Mouse (Mus musculus) ovary, adult 18-20 months (tissue): Measurements from ENCODE around the gene Hyal3.
"Not testable (repeated sequence)": the region's sequence is repeated elsewhere in the genome, so short reads cannot be mapped to it uniquely, and the experiment has no call there.

ENCODE experiments used
- DNase-seq: peaks from one replicate; pipeline ENCODE4 v3.0.0; 2022; ENCODE audit warnings: low spot score, mixed read lengths

The Hyal3 gene

DNA sequence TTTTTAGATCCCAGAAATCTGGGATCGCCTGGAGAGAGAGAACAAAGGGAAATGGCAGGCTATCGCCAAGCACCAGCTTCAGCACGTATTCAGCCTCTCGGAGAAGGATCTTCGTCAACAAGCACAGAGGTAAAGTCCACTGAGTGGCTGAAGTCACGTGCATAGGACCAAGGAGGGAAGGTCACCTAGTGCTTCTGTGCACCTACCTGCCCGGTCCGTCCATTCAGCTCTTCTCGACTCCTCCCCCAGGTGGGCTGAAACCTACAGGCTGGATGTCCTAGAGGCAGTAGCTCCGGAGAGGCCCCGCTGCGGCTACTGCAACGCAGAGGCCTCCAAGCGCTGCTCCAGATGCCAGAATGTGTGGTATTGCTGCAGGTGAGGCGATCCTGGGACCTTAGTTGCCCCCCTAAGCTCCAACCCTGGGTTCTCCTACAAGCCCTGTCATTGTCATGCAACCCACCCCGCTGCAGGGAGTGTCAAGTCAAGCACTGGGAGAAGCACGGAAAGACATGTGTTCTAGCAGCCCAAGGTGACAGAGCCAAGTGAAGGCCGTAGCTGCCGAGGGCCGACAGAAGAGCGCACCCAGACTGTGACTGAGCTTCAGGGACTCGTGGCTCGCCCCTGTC is 30.0 kb upstream of the Hyal3 start:
- DNase-seq, result no peak

DNA sequence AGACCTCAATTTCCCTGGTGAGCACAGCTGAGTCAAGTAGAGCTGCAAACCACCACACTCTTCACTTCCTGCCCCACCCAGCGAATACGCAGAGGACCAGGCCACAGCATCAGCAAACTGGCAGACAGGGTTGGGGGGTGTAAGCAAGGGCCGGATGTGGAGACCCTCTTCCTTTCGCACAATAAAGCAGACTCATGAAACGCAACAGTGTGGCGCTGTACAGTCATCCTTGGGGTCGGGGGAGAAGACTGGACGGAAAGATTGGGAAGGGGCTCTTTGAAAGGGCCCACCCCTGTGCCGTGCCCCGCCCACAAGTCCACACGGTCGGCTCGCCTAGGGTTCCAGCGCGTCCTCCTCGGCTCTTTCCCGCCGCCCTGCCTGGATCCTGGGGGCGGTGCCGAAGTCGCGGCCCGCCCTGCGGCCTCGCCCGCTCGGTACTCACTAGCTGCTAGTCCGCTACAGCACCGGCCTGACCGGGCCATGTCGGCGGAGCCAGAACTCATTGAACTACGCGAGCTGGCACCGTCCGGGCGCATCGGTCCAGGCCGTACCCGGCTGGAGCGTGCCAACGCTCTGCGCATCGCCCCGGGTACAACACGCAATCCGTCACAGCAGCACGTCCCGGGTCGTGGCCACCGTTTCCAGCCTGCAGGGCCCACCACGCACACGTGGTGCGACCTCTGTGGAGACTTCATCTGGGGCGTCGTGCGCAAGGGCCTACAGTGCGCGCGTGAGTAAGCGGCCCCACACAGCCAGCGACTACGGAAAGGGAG is 29.3 kb upstream of the Hyal3 start, which contains the start of gene Rassf1:
Gene Rassf1 (plus strand): TSS at position 439 of the 773 bp plus-strand sequence.
- DNase-seq, result peak; percentile 57

DNA sequence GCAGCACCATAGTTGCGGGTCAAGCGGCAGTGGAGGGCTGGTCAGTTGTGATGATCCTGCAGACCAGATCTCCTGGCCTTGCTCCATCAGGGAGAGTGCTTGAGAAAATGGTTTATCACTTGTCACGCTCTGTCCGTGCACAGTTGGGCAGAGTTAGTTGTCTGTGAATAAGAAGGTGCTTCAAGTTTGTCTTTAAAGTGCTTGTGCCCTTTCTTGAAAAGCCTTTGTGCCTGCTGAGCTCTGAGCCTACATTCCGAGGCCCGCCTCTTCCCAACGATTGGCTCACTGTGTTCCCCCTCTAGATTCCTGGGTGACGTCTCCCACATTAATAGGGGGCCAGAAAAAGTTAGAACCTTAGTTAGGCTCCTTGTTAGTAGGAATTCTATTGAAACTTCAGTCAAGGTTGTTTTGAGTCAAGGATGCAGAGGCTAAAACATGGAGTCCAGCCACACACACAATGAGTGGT is 28.7 kb upstream of the Hyal3 start:
- DNase-seq, result no peak

DNA sequence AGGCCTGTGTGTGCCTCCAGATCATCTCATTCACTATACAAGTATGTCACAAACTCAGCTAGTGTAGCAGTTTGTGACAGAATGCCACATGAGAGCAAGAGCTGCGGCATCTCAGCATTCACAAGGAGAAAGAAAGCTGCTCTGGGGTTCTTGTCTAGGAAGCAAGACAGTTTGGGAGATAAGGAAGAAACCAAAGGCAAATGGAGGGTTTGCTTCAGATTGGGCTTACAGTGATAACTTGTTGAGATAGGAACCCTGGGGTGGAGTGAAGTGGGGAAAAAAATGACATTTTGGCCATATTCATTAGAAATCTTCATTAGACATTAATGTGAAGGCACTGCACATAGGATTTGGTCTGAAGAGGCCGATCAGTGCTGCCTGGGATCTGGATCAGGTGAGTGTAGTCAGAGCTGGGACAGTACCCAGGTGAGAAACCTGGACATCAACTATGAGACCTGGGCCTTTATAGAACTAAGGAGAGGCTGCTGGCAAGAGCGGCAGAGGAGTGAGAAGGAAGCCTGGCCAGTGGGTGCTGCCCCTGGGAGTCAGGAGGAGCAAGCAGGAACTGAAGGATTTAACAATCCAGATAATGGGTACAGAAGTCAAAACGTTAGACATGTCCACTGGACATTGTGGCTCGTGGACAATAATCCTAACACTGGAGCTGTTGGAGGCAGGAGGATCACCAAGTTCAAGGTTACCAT is 27.8 kb upstream of the Hyal3 start:
- no peak for DNase-seq

DNA sequence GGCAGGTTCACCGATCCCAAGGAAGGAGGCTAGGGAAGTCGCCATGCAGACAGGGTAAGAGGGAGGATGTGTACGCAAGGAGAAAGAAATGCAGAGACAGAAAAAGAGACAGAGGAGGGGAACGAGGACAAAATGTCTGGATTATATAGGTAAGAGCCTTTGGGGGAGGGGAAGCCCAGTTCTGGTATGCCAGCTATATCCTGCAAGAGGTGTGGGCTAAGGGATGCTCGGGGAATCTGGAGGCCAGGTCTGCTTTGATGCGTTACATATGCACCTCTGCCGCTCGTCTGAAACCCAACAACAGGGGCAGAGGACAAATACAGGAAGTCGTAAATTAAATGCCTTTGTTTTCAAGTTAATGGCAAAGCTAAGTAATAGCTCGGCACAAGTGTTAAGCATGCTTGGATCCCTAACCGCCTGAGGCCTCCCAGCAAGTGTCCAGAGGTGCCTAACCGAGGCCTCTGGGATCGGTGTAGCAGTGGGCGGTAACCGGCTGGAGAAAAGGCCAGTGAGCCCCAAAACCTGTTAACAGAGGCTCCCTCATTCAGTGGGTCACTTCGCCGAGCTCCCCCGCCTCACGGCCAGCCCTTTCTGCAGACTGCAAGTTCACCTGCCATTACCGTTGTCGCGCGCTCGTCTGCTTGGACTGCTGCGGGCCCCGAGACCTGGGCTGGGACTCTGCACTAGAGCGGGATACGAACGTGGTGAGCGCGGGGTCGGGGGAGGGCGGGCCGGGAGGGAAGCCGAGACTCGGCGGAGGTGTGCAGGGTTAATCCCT is 26.9 kb upstream of the Hyal3 start:
- DNase-seq, result no peak

DNA sequence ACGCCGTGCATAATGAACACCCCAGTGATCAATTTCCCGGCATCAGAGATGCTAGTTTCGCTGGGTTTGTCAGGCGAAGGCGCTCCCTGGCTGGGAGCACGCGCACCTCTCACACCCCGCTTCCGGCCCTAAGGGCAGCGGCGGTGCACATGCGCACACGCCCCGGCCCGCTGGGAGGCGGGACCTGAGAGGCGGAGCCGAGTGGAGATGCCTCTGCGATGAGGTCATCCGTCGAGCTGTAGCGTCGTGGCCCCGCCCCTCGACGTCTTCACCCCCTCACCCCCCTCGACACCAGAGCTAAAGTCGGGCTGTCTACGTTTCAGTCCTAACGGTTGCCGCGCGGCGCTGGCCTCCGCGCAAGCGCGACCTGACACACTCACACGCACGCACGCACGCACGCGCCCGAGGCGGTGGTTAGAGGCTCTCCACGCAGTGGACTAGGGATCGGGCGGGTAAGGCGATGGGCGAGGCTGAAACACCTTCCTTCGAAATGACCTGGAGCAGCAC is 26.2 kb upstream of the Hyal3 start:
- DNase-seq, result peak; percentile 94

DNA sequence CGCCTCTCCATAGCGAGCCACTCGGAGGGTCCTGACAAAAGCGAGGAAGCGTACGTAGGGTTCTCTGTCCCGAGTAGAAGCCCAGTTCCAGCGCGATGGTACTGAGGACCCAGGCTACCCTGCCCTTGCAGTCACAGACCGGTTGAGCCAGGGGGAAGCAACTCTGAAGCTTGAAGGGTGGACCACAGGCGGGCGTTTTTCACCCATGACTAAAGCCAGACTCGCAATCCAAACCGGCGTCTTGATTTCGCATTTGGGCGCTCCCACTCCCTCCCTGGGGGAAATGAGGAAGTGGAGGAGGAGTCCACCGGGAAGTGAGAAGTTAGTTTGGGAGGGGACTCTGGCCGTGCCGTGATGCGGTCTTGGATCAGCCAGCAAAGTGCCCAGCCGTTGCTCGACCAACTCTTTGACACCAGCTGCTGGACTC is 25.6 kb upstream of the Hyal3 start:
- DNase-seq, result no peak

DNA sequence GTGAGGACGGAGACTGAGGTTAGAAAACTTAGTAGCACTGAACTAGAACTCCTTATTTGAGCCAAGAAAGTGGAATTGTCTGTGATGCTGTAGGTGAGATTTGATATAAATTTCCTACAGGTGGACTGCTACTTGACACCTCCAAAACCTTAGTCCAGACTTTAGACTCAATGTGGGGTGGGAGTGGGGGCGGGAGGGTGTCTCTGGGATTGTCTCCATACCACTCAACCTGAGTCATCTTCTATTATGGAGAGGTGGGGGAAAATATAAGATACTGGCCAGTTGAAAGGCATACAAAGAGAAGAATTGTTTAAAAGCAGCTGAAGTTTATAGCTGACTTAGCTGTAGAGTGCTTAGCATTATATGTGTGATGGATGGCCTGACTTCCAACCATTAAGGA is 24.9 kb upstream of the Hyal3 start:
- DNase-seq, result no peak

DNA sequence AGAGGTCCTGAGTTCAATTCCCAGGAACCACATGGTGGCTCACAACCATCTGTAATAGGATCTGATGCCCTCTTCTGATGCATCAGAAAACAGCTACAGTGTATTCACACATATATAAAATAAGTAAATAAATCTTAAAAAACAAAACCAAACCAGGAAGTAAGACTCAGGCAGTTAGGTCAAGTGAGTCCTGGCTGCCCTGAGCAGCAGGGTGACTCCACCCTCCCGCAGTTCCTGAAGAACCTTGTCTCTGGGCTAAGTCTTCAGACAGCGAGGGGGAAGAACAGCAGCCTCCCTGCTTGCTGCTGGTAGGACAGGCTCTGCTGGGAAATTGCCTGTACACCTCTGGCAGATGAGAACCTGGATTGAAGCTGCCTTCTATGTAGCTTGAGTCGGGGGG is 24.3 kb upstream of the Hyal3 start:
- DNase-seq, result no peak

DNA sequence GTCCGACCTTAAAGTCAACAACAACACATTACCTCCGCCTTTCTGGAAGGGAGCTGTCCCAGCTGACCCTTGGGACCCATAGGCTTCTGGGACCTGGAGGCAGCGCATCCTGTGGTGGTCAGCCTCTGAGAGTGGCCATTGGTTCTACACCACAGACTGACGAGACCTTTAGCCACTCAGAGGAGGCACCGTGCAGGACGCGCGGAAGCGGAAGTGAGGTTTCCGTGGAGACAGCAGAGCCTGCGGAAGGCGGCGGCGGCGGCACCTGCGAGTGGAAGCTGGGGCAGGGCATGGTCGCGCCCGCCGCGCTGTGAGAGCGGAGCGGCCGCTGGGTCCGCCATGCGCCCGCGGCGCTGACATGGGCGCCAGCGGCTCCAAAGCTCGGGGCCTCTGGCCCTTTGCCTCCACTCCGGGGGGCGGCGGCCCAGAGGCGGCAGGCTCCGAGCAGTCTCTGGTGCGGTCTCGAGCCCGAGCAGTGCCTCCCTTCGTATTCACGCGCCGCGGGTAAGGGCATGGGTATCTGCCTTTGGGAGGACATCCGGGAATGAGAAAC is 17.5 kb upstream of the Hyal3 start, which contains the start of gene Tusc2:
Gene Tusc2 (plus strand): TSS at position 227 of the 553 bp plus-strand sequence.
- peak; percentile 92 for DNase-seq

DNA sequence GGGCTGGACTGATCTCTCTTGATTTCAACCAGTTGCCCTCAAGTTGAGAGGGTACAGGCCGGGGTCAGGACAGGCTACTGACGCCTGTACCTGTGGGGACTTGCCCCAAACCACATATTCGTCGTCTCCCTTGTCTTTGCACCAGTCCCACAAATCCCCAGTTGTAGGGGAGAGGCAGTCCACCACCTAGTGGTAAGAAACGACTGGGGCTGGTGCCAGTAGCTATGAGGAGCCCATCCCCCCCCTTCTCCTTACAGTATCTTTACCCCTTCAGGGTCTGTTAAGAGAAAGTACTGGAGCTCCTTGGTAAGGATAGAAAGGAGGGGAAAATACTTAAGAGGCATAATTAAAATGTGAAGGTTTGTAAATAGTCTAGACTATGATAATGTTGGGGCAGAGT is 15.1 kb upstream of the Hyal3 start:
- DNase-seq, result not testable (repeated sequence)

DNA sequence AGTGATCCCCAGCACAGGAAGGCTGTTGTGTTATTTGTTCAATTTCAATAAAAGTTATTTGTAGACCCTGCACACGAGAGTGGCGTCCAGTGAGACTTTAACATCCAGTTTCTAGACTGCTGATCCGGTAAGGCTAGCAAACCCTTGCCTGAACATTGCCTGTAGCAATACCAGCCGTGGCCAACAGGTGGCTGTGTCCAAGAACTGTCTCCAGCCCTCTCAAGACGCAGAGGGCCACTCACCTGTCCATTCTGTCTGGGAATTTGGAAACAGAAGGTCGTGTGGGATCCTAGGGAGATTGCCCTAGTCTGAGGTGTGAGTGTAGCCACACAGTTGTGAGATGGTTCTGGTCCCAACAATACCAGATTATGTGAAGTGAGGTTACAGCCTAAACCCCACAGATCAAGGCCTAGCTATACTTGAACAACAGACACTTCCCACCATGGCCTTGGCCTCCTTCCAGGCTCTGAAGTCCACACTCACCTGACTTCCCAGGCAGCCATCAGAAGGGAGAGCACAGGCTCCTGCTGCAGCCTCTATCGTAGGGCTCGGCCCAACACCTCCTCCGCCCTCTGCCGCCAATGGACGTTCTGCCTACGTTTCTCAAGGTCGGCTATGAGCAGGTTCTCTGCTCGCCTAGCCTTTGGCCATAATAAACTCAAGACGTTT is 14.4 kb upstream of the Hyal3 start:
- DNase-seq, result no peak

DNA sequence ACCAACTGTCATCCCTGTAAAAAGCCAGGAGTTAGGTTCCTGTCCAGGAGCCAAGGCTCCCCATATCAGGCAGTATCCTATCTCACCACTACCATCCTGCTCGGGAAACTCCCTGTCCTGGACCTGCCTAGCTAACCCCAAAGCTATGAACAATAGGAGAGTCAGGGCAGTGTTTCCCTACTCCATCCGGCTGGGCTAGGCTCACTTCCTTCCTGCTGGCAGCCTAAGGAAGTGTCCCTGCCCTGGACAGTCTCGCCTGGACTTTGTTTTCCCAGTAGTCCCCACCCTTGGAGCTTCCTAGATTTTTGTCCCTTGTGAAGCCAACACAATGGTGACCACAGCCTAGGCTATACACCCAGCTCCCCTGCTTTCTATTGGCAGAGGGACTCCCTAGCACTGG is 13.8 kb upstream of the Hyal3 start:
- DNase-seq, result no peak

DNA sequence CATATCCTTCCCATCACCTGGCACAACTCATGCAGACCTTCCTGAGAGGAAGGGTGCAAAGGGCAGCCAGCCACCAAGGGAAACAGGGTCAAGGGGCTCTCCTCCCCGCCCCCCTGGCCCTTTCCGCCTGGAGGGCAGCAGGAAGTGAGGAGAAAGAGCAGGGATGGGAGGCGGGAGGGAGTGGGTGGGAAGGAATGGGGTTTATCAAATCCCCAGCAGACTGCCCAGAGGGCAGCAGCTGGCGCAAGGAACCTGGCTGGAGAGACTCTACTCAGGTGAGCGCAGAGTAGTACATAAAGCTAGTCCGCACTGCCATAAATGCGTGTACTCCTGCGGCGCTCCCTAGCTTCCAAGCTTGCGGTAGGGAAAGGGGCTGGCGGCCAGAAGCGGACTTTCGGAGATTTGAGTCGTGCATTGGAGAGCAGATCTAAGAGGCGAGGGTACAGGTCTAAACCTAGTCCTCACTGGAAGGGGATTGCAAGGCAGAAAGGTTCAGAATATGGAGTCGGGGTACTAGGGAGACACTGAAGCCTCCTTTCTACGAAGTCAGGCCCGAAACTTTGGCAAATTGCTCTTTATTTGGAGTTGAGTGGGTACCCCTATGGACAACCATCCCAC is 12.8 kb upstream of the Hyal3 start, which contains the start of gene Hyal2:
Gene Hyal2 (plus strand): TSS at position 244 of the 618 bp plus-strand sequence.
- no peak for DNase-seq

DNA sequence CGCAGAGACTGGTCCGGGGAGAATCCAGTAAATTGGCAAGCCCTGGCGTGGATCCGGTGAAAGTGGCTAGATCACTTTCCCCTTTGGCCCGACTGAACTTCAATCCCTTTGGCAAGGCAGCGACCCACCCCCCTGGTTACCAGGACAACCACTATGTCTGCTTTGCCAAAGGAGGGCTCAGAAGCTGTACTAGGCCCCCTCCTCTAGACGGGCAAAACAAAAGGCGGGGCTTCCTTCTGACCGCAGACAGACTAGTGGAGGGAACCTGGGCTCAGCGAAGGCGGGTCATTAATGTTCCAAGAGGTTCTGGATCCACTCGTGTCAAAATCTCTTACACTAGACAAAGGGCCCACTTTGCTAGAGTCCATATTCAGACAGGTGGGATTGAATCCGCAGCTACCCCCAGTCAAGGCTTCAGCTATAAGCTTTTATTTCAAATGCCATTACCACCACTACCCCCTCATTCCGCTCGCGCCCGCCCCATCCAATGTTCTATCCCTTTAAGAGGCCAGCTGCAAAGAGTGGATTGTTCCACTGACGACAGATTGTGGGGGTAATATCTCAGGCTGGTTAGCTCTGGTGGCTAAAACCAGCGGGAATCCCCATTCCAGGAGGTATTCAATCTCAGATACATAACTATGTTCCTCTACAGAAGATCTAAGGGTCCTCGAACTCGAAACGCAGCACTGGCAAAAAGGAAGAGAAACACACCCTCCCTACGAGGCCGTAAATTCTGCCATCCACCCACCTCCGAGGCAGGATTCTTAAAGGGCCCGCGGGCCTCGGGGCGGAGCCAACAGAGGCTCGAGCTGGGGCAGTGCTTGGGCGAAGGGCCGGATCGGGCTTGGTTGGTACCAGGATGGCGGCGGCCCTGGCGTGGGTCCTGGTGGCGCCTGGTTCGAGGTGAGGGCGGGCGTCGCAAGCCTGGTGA is 12.0 kb upstream of the Hyal3 start:
- DNase-seq, result peak; percentile 80

DNA sequence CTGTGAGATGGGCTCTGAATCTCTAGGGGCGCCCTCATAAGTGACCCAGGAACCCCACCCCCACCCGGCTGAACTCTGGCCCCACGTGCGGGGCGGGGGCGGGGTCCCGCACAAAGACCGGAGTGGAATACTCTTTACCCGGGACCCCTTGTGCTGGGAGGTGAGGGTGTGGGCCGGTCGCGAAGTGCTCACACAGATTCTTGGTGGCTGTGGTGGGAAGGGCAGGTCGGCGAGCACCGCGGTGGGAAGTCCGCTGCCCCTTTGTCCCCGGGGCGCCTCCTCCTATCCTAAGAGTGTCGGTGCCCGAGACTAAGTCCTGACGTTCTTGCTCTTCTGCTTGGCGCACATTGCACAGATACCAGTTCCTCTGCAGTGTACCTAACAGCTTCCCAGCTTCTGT is 11.3 kb upstream of the Hyal3 start:
- no peak for DNase-seq

DNA sequence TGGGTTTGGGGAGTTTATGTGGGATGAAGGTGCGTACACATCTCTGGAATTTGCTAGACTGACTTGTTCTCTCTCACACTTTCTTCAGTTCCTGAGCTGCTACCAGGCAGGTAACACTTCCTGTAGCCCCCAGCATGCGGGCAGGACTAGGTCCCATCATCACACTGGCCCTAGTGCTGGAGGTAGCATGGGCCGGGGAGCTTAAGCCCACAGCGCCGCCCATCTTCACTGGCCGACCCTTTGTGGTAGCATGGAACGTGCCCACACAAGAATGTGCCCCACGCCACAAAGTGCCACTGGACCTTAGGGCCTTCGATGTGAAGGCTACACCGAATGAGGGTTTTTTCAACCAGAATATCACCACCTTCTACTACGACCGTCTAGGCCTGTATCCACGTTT is 10.6 kb upstream of the Hyal3 start:
- DNase-seq, result no peak

DNA sequence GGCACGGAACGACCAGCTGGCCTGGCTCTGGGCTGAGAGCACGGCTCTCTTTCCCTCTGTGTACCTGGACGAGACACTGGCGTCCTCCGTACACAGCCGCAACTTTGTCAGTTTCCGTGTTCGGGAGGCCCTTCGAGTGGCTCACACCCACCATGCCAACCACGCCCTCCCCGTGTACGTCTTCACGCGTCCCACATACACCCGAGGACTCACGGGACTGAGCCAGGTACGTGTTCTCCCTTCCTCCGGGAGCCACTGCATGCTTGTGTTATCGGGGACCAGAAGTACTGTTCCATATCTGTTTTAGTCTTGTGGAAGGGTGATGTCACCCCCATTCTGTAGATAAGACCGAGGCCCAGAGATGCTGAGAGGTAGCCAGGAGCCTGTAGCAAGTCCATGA is 9.8 kb upstream of the Hyal3 start:
- DNase-seq, result no peak
